Mouse (Mus musculus) cerebellum, adult 2 months (tissue): ENCODE measurements at regions not wholly inside any gene's neighbourhood (a gene's known extent, or its start where the extent isn't known, plus 50 kb on each side); places are given as distances from the start of the nearest gene placed in this dataset.

Experiments
- DNase-seq, 2 experiments: peaks; one replicate each; pipeline ENCODE4 v3.0.0; 2021
- H3K27ac ChIP-seq: fragments of 200-500 bp; 2 replicates; pipeline ENCODE4 v1.5.1; 2012; ENCODE audit warnings: low read length, control low read depth, inconsistent platforms; ENCODE audit not compliant: insufficient read depth
- H3K27me3 ChIP-seq: fragments of 200-500 bp; 2 replicates; pipeline ENCODE4 v1.6.1; 2012; ENCODE audit warnings: inconsistent platforms, mild to moderate bottlenecking, low read length, moderate library complexity; ENCODE audit not compliant: control insufficient read depth, insufficient read depth
- H3K4me1 ChIP-seq: fragments of 200-500 bp; 2 replicates; pipeline ENCODE4 v1.6.1; 2011; ENCODE audit warnings: low read length; ENCODE audit not compliant: control insufficient read depth, insufficient read depth
- H3K4me3 ChIP-seq: fragments of 200-500 bp; replicated peaks from 2 replicates; pipeline ENCODE3; 2011; ENCODE audit warnings: mild to moderate bottlenecking, low read depth, low read length, control low read depth; ENCODE audit not compliant: insufficient read depth
- CTCF ChIP-seq: fragments of 200-500 bp; IDR thresholded peaks from 2 replicates; pipeline ENCODE4 v1.5.1; 2011; ENCODE audit warnings: low read depth, mild to moderate bottlenecking, control low read depth, low read length, moderate library complexity, borderline replicate concordance; ENCODE audit not compliant: insufficient read depth
- POLR2A ChIP-seq: fragments of 200-500 bp; IDR thresholded peaks from 2 replicates; pipeline ENCODE4 v1.6.1; 2011; ENCODE audit warnings: low read length, control low read depth, borderline replicate concordance; ENCODE audit not compliant: insufficient read depth
- WGBS: fragments of 180-500 bp; shearing (Covaris S2); methylation state at CpG from one replicate; pipeline ENCODE4 v1.1.7; 2018; 5-methylcytosine and 5-hydroxymethylcytosine counted together

DNA sequence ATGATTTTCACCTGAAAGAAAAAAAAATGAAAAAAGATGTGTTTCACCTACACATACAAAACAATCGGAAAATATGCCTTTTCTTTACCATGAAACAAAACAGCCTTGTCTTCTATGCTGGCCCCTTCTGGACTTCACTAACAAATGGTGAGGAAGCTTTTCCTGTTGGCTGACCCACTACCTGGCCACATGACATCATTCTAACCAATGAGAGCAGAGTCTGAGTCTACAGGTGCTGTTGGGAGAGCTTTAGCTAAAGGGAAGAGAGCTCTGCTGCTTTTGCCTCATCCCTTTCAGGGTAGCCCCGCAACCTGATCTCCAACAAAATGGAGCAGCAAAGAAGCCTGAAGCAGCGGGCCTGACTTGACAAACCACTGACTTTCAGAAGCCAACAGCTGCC is 120.5 kb upstream of the Smarca2 start:
- 79% methylated on average over 3 of the region's 3 CpGs for WGBS
- Histone ChIP-seq H3K4me1 (no peaks in the 10 kb centered on the region), H3K4me3 (no peak overlapping the region), H3K27me3 (no peaks in the 10 kb centered on the region), H3K27ac (no peak overlapping the region)
- DNase-seq: no peak
- TF ChIP-seq CTCF (no peak), POLR2A (no peak)

DNA sequence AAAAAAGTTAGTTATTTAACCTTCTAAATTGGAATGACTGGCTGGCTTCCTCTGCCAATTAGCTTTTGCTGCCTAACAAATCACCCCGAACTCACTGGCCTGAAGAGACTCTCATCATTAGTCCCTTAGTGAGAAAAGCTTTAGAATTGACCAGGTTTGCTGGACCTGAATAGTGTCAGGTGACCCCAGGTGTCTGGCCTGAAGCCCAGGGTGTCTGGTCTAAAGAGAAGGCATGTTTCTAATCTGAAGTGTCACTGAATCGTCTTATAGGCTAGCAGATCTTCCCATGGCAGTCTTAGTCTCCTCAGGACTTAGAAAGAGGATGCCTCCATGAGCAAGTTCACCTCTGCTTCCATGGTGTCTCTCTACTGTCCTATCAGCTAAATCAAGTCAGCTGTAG is 112.0 kb upstream of the Smarca2 start:
- Histone ChIP-seq H3K4me1 (no peaks in the 10 kb centered on the region), H3K4me3 (no peak overlapping the region), H3K27me3 (no peaks in the 10 kb centered on the region), H3K27ac (no peak overlapping the region)
- WGBS: 20% methylated on average over 2 of the region's 2 CpGs
- TF ChIP-seq CTCF (no peak), POLR2A (no peak)
- DNase-seq: no peak

DNA sequence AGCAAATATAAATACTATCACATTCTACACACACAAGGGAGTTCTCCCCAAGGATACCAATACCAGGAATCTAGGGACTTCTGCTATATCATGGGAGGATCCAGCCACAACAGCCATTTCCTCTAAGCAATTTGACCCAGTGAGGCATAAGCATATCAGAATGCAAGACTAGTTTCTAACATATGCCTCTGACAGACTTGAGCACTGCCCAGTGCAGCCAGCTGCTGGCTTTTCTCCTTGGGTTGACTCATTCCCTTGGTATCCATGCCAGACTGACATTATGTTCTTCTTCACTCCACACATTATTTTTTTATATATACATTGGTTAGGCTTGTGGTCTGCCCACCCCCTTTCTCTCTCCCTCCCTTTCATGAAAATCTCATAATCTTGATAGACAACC is 103.8 kb upstream of the Smarca2 start:
- Histone ChIP-seq H3K4me3 (no peak overlapping the region), H3K27ac (no peak overlapping the region), H3K27me3 (no peaks in the 10 kb centered on the region), H3K4me1 (no peaks in the 10 kb centered on the region)
- TF ChIP-seq CTCF (no peak), POLR2A (no peak)
- no peak for DNase-seq

DNA sequence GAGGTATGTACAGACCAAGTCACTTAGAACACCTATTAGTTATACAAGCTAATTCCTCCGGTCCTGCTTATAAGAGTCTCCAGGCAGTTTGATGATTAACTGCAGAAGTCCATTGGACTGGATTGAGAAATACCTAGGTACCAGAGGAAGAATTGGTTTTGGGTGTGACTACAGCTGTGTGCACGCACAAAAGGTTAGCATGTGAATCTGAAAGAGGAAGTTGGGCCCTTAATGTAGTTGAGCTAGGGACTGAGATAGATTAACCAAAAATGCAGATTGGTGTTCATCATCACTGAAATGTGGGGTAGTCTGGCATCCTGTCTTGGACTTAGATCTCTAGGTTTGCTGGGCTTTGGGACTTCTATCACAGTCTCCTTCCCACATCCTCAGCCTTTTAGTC is 100.8 kb upstream of the Smarca2 start:
- no peaks in the 10 kb centered on the region for H3K27me3 ChIP-seq
- DNase-seq: no peak
- 97% methylated on average over 2 of the region's 2 CpGs for WGBS
- TF ChIP-seq POLR2A (no peak), CTCF (no peak)
- no peaks in the 10 kb centered on the region for H3K4me1 ChIP-seq
- no peak overlapping the region for H3K4me3 ChIP-seq
- no peak overlapping the region for H3K27ac ChIP-seq

DNA sequence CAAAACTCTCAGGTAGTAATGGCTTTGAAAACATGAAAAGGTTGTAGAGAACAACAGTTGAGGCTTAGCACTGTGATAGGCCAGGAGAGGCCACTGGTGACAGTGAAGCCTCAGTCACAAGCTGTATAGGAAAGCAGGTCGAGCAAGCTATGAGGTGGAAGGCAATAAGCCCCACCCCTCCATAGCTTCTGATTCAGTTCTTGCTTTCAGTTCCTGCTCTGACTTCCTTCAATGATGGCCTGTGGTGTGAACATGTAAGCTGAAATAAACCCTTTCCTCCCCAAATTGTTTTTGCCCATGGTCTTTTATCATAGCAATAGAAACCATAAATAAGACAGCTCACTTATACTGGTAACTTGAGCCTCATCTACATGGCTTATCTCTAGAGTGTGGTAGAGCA is 98.0 kb upstream of the Smarca2 start:
- TF ChIP-seq CTCF: no peak
- TF ChIP-seq POLR2A: no peak
- WGBS: 97% methylated on average over 1 of the region's 1 CpGs
- DNase-seq: no peak
- Histone ChIP-seq H3K27me3 (no peaks in the 10 kb centered on the region), H3K27ac (no peak overlapping the region), H3K4me1 (no peaks in the 10 kb centered on the region), H3K4me3 (no peak overlapping the region)

DNA sequence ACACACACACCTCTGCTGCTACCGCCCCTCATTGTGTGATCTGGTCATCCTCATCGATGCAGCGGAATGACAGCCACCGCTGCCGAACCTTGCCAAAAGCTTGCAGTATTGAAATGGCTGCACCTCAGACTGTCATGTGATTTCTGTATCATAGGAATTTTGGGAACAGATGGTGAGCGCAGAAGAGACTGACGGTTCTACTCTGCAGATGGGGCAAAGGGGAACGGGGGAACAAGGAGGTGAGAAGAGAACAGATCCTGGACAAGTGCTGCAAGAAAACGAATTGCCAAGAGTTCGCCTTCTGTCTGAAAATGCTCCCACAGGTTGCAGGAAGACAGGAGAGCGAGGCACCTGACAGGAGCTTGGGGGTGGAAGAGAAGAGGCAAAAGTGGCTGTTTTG is 96.9 kb upstream of the Smarca2 start:
- no peak overlapping the region for H3K27ac ChIP-seq
- TF ChIP-seq CTCF (no peak), POLR2A (no peak)
- WGBS: 11% methylated on average over 11 of the region's 11 CpGs
- peak overlapping the region; percentile 11 for H3K4me3 ChIP-seq
- no peaks in the 10 kb centered on the region for H3K4me1 ChIP-seq
- DNase-seq: peak; percentile 14 to 23
- H3K27me3 ChIP-seq: no peaks in the 10 kb centered on the region

DNA sequence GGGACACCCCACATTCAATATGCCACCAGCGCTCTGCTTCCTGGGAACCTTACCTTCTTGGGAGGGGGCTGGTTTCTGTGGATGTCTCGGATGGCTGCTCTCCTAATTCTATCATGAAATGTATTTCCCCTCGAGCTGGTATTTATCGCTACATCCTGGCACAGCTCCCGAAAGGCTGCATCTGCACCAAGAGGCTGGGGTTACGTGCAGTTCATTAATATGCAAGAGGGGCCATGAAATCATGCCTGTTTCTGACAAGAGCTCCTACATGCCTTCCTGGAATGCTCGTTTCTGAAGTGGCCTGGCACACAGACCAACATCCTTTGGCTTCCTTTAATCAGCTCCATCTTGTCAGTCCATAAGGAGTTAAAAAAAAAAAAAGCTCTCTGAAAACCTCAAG is 96.2 kb upstream of the Smarca2 start:
- DNase-seq: no peak
- Histone ChIP-seq H3K27me3 (no peaks in the 10 kb centered on the region), H3K4me3 (peak overlapping the region; percentile 9), H3K27ac (no peak overlapping the region), H3K4me1 (no peaks in the 10 kb centered on the region)
- TF ChIP-seq CTCF (no peak), POLR2A (no peak)
- 17% methylated on average over 7 of the region's 7 CpGs for WGBS

DNA sequence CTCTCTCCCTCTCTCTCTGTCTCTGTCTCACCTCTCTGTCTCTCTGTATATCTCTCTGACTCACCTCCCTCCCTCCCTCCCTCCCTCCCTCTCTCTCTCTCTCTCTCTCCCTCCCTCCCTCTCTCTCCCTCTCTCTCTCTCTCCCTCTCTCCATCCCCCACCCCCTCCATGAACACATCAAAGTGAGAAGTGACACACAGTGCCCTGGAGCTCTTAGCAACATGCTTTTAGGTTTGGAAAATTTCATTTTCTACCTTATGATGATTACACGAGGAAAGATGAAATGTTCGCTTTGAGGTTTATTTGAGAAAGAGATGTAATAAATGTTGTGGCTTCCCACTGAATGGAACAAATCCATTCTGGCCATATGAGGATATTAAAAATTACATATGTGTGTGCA is 95.6 kb upstream of the Smarca2 start:
- Histone ChIP-seq H3K27me3 (no peaks in the 10 kb centered on the region), H3K4me1 (no peaks in the 10 kb centered on the region), H3K4me3 (no peak overlapping the region), H3K27ac (no peak overlapping the region)
- WGBS: 95% methylated on average over 2 of the region's 2 CpGs
- no peak for TF ChIP-seq POLR2A
- TF ChIP-seq CTCF: no peak
- DNase-seq: no peak

DNA sequence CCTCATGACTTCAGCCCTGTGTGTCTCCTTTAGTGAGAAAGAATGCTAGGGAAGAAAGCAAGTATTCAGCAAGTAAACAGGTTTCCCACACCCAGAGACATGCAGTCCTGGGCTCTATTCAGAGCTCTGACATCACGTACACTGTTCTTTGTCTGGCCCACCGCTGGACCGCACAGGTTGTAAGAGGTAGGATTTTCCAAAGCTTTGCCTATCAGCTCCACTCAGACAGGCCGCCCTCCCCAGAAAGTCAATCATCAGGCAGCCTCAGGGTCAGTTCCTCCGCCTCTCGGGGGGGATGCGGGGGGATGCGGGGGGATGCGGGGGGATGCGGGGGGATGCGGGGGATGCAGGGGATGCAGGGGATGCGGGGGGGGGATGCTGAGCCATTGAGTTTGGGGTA is 94.7 kb upstream of the Smarca2 start:
- no peak overlapping the region for H3K4me3 ChIP-seq
- no peak for TF ChIP-seq CTCF
- no peak for TF ChIP-seq POLR2A
- H3K27me3 ChIP-seq: no peaks in the 10 kb centered on the region
- no peak overlapping the region for H3K27ac ChIP-seq
- WGBS: 91% methylated on average over 12 of the region's 12 CpGs
- H3K4me1 ChIP-seq: no peaks in the 10 kb centered on the region
- DNase-seq: no peak
